Mouse (Mus musculus): ENCODE measurements at regions not wholly inside any gene's neighbourhood (a gene's known extent, or its start where the extent isn't known, plus 50 kb on each side); places are given as distances from the start of the nearest gene placed in this dataset.

DNA sequence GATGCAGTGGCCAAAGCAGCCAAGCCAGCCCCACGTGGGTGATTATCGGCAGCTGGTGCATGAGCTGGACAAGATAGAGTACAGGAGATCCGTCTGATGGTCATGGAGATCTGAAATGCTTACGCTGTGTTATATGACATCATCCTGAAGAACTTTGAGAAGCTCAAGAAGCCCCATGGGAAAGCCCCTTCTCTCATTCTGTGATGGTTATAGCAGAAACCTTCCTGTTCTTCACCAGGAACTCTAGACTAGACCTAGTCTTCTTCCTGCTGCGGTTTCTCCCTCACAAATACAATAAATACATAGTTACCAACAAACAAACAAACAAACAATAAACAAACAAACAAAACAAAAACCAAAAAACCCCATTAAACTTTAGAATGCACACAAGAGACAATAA lies 220.7 kb upstream of the Ptger4 start:
- TF ChIP-seq GATA1 (IDR thresholded peaks at IDR 0.05; ENCODE audit: borderline replicate concordance, low read length) (no peak), FLI1 (IDR thresholded peaks at IDR 0.05; ENCODE audit: low read length) (no peak)

Measured in megakaryocyte, embryonic 14.5 days (primary cell).